Mouse (Mus musculus) liver, embryonic 11.5 days (tissue): ENCODE results near the gene Atg5. TPM values are rescaled to one million over a fixed set of nuclear protein-coding genes. Genes with fewer than 3 reads are reported as not detected.

Experiments
- ATAC-seq: fragments of 200-750 bp; cut with Nextera tagmentation; replicated peaks from 2 replicates; pipeline ENCODE4 v1.8.0; 2017; ENCODE audit warnings: moderate number of reproducible peaks, mild to moderate bottlenecking, moderate TSS enrichment, moderate library complexity; ENCODE audit not compliant: low FRiP score
- DNase-seq: peaks from one replicate; pipeline ENCODE4 v3.0.0-alpha.2; 2017; ENCODE audit warnings: low spot score
- H3K27ac ChIP-seq: fragments of 300-500 bp; sonication (generic); 2 replicates; pipeline ENCODE4 v1.5.1; 2014; ENCODE audit warnings: mild to moderate bottlenecking, low read depth, low read length, control low read depth
- H3K27me3 ChIP-seq: fragments of 300-500 bp; sonication (generic); replicated peaks from 2 replicates; pipeline ENCODE4 v1.6.1; 2014; ENCODE audit warnings: low read length, mixed read lengths; ENCODE audit not compliant: control insufficient read depth, insufficient read depth
- H3K36me3 ChIP-seq: fragments of 300-500 bp; sonication (generic); 2 replicates; pipeline ENCODE4 v1.6.1; 2014; ENCODE audit warnings: mild to moderate bottlenecking, low read length, moderate library complexity, mixed read lengths; ENCODE audit not compliant: control insufficient read depth, insufficient read depth
- H3K4me1 ChIP-seq: fragments of 300-500 bp; sonication (generic); replicated peaks from 2 replicates; pipeline ENCODE4 v1.6.1; 2014; ENCODE audit warnings: low read length, mixed read lengths; ENCODE audit not compliant: control insufficient read depth, insufficient read depth
- H3K4me2 ChIP-seq: fragments of 300-500 bp; sonication (generic); 2 replicates; pipeline ENCODE4 v1.6.1; 2014; ENCODE audit warnings: mild to moderate bottlenecking, control low read depth, moderate library complexity
- H3K4me3 ChIP-seq: fragments of 300-500 bp; sonication (generic); 2 replicates; pipeline ENCODE4 v1.5.1; 2014; ENCODE audit warnings: low read depth, low read length, control low read depth
- H3K9ac ChIP-seq: fragments of 300-500 bp; sonication (generic); 2 replicates; pipeline ENCODE4 v1.6.1; 2014; ENCODE audit warnings: low read depth, low read length, control low read depth
- H3K9me3 ChIP-seq: fragments of 300-500 bp; sonication (generic); 2 replicates; pipeline ENCODE4 v1.6.1; 2016; ENCODE audit warnings: low read length, inconsistent platforms, mixed read lengths; ENCODE audit not compliant: control insufficient read depth
- WGBS: fragments of 180-500 bp; shearing (Covaris S2); extraction: QIAGEN DNeasy Blood & Tissue Kit; methylation state at CpG from one replicate; pipeline ENCODE4 v1.1.7; 2014; 5-methylcytosine and 5-hydroxymethylcytosine counted together
- polyA plus RNA-seq: library from polyadenylated mRNA; unstranded; fragments of >200 nt; fragmentation: Nextera tagmentation; extraction: Ambion mirVana; gene quantifications from 2 replicates; pipeline ENCODE4 v1.2.1, GENCODE M21; 2014

The Atg5 gene
- polyA plus RNA-seq, 1 experiment from 2014 or later, result 41.2 TPM

DNA sequence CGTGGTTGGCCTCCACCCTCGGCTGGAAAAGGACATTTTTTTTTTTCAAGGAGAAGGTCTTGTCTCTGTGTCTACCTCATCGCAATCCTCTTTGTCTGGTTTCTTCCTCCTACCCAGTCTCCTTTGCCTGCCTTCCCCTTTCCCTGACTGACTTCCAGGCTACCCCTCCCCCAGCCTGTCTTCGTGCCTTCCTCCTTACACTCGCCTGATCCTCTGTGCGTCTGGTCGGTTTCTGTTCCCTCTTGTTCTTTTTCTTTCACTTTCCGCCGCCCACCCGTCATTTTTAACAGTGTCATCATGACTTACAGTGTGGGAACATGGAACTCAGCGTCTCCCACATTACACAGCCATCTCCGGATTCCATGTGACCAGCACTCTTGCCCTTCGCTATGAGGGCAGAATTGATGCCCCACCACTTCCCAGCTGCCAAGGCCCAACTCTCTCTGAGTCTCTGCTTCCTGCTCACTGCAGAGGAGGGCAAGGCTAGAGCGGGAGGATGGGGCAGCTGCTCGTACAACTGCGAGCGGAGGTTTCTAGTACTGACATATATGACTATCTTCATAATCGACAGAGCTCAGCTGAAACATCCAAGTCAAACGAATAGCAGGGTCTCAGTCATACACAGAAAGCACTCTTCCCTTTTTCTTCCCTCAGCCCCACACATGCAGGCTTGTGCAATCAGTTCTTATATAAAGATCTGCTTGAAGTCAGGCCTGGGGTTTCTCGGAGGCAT, 112.5 kb downstream of the Atg5 start:
- H3K9ac ChIP-seq, result peak overlapping the region; percentile 41
- H3K9me3 ChIP-seq, result no peaks in the 10 kb centered on the region
- ATAC-seq (peak; percentile 39; the same call in 1 of the 2 replicates), DNase-seq (no peak)
- H3K4me2 ChIP-seq, result peak overlapping the region; percentile 63
- H3K4me1 ChIP-seq, result 0 out of 2 replicates have a peak, but pooled peaks cover 8% of the 10 kb centered on the region
- H3K27ac ChIP-seq, result no peak overlapping the region
- WGBS, result 30% methylated on average over 20 of the region's 20 CpGs
- no peaks in the 10 kb centered on the region for H3K36me3 ChIP-seq
- H3K27me3 ChIP-seq, result no peaks in the 10 kb centered on the region
- H3K4me3 ChIP-seq, result peak overlapping the region; percentile 30

DNA sequence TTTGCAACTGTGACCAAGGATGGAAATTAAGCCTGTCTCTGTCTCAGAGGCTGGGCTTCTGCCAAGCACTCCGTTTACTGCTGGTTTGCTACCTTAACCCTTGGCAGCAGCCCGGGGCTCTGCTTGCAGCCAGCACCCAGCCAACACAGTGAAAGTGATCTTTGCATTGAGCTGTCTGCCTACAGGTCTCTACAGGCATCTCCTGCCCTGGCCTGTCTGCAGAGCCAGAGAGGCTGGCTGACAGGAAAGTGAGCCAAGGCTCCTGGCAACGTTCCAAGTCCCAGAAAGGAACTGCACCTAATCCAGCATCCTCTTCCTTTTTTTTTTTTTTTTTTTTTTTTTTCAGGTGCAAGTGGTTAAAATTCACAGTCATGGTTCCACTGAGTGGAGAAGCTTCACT, 113.2 kb downstream of the Atg5 start:
- Histone ChIP-seq H3K4me1 (0 out of 2 replicates have a peak, but pooled peaks cover 8% of the 10 kb centered on the region), H3K4me3 (no peak overlapping the region), H3K4me2 (no peak overlapping the region), H3K9ac (no peak overlapping the region), H3K9me3 (no peaks in the 10 kb centered on the region), H3K36me3 (no peaks in the 10 kb centered on the region), H3K27me3 (no peaks in the 10 kb centered on the region), H3K27ac (no peak overlapping the region)
- DNase-seq, result no peak
- ATAC-seq, result no peak
- WGBS, result 40% methylated on average over 3 of the region's 3 CpGs

DNA sequence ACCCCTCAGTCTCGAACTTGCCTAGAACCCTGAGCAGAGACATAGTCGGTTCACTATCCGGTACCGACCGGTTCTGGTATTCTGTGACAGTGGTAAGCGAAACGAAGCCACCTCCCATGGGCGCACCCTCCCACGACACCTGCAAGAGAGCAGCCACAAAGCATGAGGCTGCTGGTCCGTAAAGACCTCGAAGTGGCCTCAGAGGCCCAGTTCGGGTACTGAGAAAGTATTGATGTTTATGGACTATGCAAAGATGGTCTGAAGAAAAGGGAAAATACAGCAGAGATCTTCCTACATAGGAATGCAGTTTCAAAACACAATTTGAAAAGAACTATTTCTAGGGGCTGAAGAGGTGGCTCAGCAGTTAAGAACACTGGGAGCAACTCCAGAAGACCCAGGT, 113.8 kb downstream of the Atg5 start:
- Histone ChIP-seq H3K27ac (no peak overlapping the region), H3K4me3 (no peak overlapping the region), H3K36me3 (no peaks in the 10 kb centered on the region), H3K9ac (no peak overlapping the region), H3K4me2 (no peak overlapping the region), H3K9me3 (no peaks in the 10 kb centered on the region), H3K27me3 (no peaks in the 10 kb centered on the region), H3K4me1 (0 out of 2 replicates have a peak, but pooled peaks cover 8% of the 10 kb centered on the region)
- 89% methylated on average over 12 of the region's 12 CpGs for WGBS
- DNase-seq (no peak), ATAC-seq (no peak)

- no peak for ATAC-seq
- 71% methylated on average over 10 of the region's 10 CpGs for WGBS
Measured at GRCm38 (mm10) chr10:44383213-44383612, 115.1 kb downstream of the Atg5 start.

DNA sequence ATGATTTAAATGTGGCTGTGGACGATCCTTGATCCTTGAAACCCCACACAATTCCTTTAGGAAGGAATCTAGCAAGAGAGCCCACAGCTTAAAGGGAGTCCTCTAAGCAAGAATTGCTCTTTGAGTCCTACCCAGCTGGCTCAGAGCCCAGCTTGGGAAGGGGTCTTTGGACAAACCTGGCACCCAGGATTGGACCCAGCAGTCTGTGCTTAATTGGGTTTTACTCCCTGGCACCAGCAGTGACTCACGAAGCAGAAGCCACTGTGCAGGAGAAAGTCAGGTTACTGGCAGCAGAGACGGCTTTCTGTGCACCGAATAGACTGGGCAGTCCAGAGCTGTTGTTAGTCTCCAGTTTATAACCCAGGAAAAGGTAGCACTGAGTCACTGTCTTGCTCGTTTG, 117.1 kb downstream of the Atg5 start:
- Histone ChIP-seq H3K4me1 (0 out of 2 replicates have a peak, but pooled peaks cover 6% of the 10 kb centered on the region), H3K27ac (no peak overlapping the region), H3K9ac (no peak overlapping the region), H3K4me3 (no peak overlapping the region), H3K36me3 (no peaks in the 10 kb centered on the region), H3K4me2 (no peak overlapping the region), H3K9me3 (no peaks in the 10 kb centered on the region), H3K27me3 (no peaks in the 10 kb centered on the region)
- WGBS, result 78% methylated on average over 5 of the region's 5 CpGs
- DNase-seq, result no peak
- ATAC-seq, result no peak

More at GRCm38 (mm10) chr10:44383213-44383612, 115.1 kb downstream of the Atg5 start:
- no peak overlapping the region for H3K4me2 ChIP-seq
- H3K4me1 ChIP-seq, result 0 out of 2 replicates have a peak, but pooled peaks cover 8% of the 10 kb centered on the region
- H3K36me3 ChIP-seq, result no peaks in the 10 kb centered on the region
- H3K27ac ChIP-seq, result no peak overlapping the region
- no peaks in the 10 kb centered on the region for H3K27me3 ChIP-seq
- no peaks in the 10 kb centered on the region for H3K9me3 ChIP-seq
- no peak overlapping the region for H3K4me3 ChIP-seq
- DNase-seq, result no peak
- no peak overlapping the region for H3K9ac ChIP-seq

- no peaks in the 10 kb centered on the region for H3K36me3 ChIP-seq
- H3K9me3 ChIP-seq, result no peaks in the 10 kb centered on the region
- H3K4me1 ChIP-seq, result no peaks in the 10 kb centered on the region
- WGBS, result 79% methylated on average over 11 of the region's 11 CpGs
- no peak overlapping the region for H3K27ac ChIP-seq
- no peak for ATAC-seq
- H3K4me2 ChIP-seq, result no peak overlapping the region
- no peak overlapping the region for H3K4me3 ChIP-seq
- DNase-seq, result no peak
- no peaks in the 10 kb centered on the region for H3K27me3 ChIP-seq
- no peak overlapping the region for H3K9ac ChIP-seq
Measured at GRCm38 (mm10) chr10:44388706-44389233, 120.6 kb downstream of the Atg5 start.

GRCm38 (mm10) chr10:44390286-44390685, 122.1 kb downstream of the Atg5 start:
- no peak for DNase-seq
- Histone ChIP-seq H3K9me3 (no peaks in the 10 kb centered on the region), H3K36me3 (no peaks in the 10 kb centered on the region), H3K9ac (no peak overlapping the region), H3K4me1 (no peaks in the 10 kb centered on the region), H3K27ac (no peak overlapping the region), H3K4me3 (no peak overlapping the region), H3K4me2 (no peak overlapping the region), H3K27me3 (no peaks in the 10 kb centered on the region)
- ATAC-seq, result no peak
- WGBS, result 69% methylated on average over 5 of the region's 5 CpGs

DNA sequence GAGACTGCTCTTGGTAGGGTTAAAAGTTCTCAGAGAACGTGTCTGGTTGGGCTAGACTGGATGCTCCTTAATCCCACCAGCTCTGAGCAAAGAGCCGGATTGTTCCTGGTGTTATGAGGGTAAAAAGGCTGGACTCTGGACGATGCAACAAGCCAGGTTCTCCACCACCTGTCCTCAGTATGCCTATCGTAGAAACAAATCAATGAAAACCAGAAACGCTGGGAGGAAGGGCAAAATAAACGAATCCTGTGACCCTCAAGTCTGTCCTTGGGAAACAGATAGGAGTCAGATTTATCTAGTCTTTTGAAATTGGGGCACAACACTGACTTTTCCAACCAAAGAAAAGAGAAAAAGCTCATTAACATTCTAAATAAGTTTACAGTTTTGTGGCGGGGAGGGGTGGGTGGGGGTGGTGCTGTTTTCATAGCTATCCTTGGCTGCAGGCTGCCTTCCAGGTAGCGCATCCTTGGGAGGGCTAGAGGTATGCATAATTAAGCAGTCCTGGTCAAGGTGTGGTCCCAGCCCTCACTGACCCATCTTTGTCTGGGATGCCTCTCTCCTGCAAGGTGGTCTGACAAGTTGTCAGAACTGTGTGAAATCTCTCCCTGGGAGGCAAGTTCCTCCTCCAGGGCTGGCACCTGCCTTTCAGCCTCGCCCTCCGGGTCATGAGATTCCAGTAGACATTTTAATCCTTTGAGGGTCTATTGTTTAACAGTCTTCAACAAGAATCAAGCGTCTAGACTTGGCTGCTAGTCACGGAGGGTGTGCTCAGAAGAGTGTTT, 123.5 kb downstream of the Atg5 start:
- Histone ChIP-seq H3K36me3 (no peaks in the 10 kb centered on the region), H3K9ac (no peak overlapping the region), H3K27me3 (0 out of 2 replicates have a peak, but pooled peaks cover under 1% of the 10 kb centered on the region), H3K4me3 (no peak overlapping the region), H3K4me1 (no peaks in the 10 kb centered on the region), H3K27ac (no peak overlapping the region), H3K9me3 (no peaks in the 10 kb centered on the region), H3K4me2 (no peak overlapping the region)
- WGBS, result 38% methylated on average over 12 of the region's 12 CpGs
- no peak for ATAC-seq
- DNase-seq, result no peak
